Mouse (Mus musculus) layer of hippocampus, adult 2 months (tissue): ENCODE results near the gene Abr. TPM values are rescaled to one million over a fixed set of nuclear protein-coding genes. Genes with fewer than 3 reads are reported as not detected.
A peak's percentile ranks its signal among the peaks of the same experiment; 100 is the strongest.

Experiments
- DNase-seq, 2 experiments: peaks; one replicate each; pipeline ENCODE4 v3.0.0; 2022; ENCODE audit warnings: low spot score in 2 of 2
- H3K27ac ChIP-seq: fragments of 200-600 bp; 2 replicates; pipeline ENCODE4 v1.8.1; 2022
- H3K4me3 ChIP-seq: fragments of 200-600 bp; 2 replicates; pipeline ENCODE4 v1.8.1; 2022; ENCODE audit warnings: mild to moderate bottlenecking
- CTCF ChIP-seq: fragments of 200-600 bp; conservative IDR thresholded peaks from 2 replicates; pipeline ENCODE4 v1.8.1; 2022; ENCODE audit warnings: antibody characterized with exemption, mild to moderate bottlenecking, moderate library complexity
- total RNA-seq, 2 experiments: library from RNA; stranded (reverse); gene quantifications; 2 replicates each; pipeline ENCODE4 v1.2.3; 2021

Gene Abr
- total RNA-seq, 2 experiments from 2014 or later: 528 to 537 TPM

DNA sequence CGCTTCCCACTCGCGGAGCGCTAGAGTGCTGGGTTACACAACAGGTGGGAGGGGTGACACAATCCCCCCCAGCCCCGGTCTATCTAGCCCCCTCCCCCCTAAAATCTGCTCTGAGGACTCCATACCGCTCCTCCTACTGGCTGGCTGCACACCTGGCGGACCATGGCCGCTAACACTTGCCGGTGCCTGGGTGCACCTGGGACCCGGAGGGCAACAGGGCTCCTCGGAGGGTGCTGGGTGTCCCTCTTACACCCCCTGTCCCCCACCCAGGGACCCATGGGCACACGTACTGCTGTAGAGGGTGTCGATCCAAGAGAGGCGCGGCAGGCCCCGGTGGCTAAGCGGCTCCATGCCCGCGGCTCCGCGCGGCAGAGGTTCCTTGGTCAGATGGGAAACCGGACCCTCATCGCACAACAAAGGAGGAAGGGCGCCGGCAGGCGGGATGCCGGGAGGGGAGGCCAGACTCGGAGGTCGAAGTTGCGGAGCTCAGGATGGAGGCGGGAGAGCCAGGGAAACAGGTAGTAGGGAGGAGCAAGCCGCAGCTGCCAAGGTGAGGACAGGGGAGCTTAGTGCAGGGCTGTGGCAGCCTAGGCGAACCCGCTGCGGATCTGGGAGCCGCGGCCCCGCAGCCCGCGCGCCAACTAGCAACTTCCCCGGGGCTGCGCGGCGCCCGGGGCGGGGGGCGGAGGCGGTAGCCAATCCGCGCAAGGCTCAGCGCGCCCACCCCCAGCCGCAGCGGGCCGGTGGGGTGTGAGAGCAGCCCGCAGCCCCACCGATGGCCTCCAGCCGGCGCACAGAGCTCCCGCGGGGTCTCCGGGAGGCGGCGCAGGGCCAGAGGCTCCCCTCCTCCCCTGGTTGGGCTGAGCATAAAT lies 51.1 kb downstream of the Abr start:
- Histone ChIP-seq H3K4me3 (peak overlapping the region; percentile 89), H3K27ac (peak overlapping the region; percentile 99)
- DNase-seq: peak in 1 of 2 experiments; percentile 68
- peak; percentile 47 for TF ChIP-seq CTCF

DNA sequence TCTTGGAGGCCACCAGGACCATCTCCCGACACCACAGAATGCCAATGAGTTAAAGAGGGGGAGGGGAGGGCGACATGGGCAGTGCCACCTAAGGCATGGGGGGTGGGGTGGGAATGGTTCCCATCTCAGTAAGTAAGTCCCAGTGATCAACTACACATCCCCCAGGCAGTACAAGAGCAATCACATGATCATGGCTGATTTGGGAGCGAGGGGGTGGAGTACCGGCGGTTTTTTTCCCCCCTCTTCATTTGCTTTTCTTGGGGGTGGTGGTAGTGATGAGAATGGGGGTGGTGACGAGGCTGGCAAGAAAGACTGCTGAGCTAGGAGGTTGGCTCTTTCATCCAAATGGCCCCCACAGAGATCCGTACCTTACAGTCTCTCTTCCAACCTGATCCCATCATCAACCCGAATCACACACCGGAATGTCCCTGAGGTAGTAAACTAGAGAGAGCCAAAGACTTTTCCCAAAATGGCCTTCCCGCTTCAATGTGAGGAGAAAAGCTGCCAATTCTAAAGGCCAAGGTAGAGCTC lies 51.8 kb downstream of the Abr start:
- peak overlapping the region; percentile 89 for H3K4me3 ChIP-seq
- peak; percentile 49 to 69 for DNase-seq
- peak overlapping the region; percentile 99 for H3K27ac ChIP-seq
- no peak for TF ChIP-seq CTCF

DNA sequence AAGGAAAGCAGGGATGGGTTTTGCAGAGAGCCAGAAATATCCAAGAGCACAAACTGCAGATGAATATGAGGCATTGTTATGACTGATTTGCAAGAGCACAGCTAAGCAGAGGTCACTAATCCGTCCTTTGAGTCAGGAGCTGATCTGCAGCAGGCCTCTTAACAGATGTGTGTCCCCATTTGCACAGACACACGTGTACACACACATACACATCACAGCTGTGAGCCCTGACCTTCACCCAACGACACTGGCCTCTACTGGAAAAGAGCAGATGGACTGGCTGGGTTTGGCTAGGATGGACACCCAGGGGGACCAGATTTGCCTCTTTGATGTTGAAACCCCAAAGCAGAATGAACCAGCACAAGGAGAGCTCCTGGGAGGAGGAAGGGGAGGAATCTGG lies 52.7 kb downstream of the Abr start:
- DNase-seq: no peak

GRCm38 (mm10) chr11:76566081-76566480 lies 56.0 kb downstream of the Abr start:
- Histone ChIP-seq H3K27ac (peak overlapping the region; percentile 74; the same call in 1 of the 2 replicates), H3K4me3 (peak overlapping the region; percentile 89; the same call in 1 of the 2 replicates)
- TF ChIP-seq CTCF: no peak
- no peak for DNase-seq

More for the DNA sequence above, 52.7 kb downstream of the Abr start:
- peak overlapping the region; percentile 89 for H3K4me3 ChIP-seq
- TF ChIP-seq CTCF: no peak
- H3K27ac ChIP-seq: peak overlapping the region; percentile 99

DNA sequence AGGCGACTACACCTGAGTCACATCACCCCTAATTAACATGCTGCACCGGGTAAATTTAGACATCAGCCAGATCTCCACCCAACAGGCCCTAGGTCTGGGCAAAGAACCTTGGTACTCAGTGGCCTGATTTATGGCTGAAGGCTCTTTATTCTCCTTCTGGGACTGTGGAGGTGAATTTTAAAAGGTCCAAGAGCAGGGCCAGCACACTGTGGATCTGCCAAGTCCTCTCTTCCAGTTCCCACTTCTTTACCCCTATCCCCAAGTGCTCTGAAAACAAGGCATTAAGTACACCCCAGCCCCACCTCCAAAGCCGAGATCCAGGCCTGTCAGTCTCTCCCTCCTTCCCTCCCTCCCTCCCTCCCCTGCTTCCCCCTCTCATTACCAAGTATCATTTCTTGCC lies 59.5 kb downstream of the Abr start:
- no peak for DNase-seq
- Histone ChIP-seq H3K4me3 (no peak overlapping the region), H3K27ac (peak overlapping the region; percentile 86)
- TF ChIP-seq CTCF: no peak

DNA sequence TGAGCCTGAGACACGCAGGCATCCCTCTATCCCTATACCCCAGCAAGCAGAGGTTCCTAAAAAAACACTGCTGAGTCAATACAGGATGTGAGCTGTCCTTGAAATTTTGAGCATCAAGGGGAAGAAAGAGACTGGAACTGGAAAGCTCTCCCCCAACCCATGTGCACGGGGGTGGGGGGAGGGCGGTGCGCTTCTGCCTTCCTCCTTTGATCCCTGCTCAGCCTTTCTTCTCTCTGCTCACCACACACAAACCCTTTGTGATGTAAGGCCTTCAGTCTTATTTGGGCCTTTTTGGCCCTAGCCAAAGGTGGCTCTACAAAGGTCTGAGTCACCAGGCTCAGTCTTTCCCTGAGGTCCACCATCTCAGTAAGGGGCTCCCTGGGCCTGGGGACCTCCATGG lies 59.9 kb downstream of the Abr start:
- TF ChIP-seq CTCF: no peak
- no peak for DNase-seq
- Histone ChIP-seq H3K27ac (peak overlapping the region; percentile 86), H3K4me3 (no peak overlapping the region)

DNA sequence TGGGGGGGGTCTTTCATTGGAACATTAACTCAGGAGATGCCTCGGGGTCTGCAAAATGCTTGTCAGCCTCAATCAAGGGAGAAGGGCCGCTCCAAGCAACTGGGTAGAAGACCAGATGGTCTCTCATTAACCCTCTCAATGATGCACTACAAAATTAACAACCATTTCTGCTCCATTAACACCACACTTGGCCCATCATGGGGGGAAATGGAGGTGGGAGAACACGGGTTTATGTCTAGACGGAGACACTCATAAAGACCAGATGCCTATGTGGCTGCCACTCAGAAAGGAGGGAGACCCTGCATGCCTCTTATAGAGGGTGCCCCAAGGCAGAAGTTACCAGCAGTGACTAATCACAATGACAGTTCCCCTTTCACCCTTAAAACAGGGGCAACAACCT lies 64.3 kb downstream of the Abr start:
- no peak for DNase-seq
- Histone ChIP-seq H3K4me3 (no peak overlapping the region), H3K27ac (peak overlapping the region; percentile 71; the same call in 1 of the 2 replicates)
- TF ChIP-seq CTCF: no peak

- Histone ChIP-seq H3K4me3 (no peak overlapping the region), H3K27ac (peak overlapping the region; percentile 87)
- no peak for TF ChIP-seq CTCF
- no peak for DNase-seq
Measured at GRCm38 (mm10) chr11:76548153-76548721, 73.9 kb downstream of the Abr start.

DNA sequence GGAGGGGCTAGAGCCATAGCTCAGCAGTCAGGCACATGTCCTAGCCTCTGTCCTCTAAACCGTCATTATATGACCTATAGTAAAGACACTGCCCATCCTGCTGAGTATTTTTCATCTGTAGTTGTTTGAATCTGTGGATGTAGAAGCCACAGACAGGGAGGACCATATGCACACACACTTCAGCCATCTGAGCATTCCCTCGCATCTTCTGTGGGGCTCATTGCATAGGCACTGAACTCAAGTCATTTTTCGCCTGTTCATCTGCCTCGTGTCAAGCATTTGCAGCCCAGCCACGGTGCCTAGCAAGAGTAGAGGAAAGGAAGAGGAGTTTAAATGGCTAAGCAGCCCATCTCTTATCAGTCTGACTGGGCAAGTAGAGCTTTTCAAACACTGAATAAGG lies 74.7 kb downstream of the Abr start:
- Histone ChIP-seq H3K27ac (peak overlapping the region; percentile 87), H3K4me3 (no peak overlapping the region)
- TF ChIP-seq CTCF: no peak
- no peak for DNase-seq

DNA sequence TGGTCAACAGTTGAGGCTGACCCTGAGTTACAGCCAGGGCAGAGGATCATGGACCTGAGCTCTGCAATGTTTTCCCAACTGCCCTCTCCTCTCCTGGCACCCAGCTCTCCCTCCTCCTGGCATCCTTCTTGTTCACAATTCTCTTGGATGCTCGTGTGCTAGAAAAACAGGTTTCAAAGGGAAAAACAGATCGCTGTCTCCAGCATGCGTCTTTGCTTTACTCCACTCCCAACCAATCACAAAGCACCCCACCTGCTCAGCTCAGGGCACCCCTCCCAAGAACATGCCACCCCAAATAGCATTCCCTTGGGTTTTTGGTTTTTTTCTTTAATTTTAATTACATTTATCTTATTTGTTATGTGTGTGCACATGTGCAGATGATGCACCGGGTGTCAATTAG lies 75.7 kb downstream of the Abr start:
- no peak for TF ChIP-seq CTCF
- no peak for DNase-seq
- no peak overlapping the region for H3K4me3 ChIP-seq
- peak overlapping the region; percentile 87 for H3K27ac ChIP-seq

DNA sequence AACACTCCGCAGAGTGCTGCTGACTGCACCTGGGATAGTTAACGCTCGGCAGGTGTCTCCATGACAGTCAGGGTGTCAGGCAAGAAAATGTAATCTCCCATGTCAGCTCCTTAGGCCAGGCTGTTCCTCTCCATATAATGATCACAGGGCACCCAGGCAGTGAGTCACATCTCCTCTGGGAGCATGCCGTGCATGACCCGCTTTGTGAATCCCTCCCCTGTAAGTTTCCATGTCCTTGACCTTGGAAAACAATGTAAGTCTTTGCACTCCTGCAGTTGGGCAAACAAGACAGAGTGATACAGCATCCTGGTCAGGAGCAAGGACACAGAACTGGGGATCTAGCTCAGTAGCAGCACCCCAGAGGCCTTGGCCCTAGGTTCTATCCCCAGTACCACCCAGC lies 78.8 kb downstream of the Abr start:
- no peak for DNase-seq
- Histone ChIP-seq H3K27ac (peak overlapping the region; percentile 70), H3K4me3 (no peak overlapping the region)
- no peak for TF ChIP-seq CTCF

DNA sequence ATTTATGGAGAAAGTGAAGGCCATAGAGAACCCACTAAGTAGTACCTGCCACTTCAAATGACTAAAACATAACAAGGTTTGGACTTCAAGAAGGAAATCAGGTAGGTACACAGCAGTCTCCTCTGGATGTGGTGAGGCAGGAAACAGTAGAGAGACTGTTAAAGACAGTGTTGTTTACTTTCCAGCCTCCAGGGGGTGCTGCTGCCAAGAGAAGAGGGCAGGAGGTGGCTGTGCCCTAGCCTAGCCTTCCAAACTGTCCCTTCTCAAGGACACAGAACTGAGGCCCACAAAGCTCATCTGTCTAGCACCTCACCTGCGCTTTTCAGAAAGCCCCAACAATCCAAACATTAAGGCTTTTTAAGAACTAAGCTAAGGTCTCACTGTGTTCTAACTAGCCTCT lies 81.1 kb downstream of the Abr start:
- peak; percentile 93 for TF ChIP-seq CTCF
- peak; percentile 67 to 77 for DNase-seq
- Histone ChIP-seq H3K27ac (peak overlapping the region; percentile 64), H3K4me3 (no peak overlapping the region)

DNA sequence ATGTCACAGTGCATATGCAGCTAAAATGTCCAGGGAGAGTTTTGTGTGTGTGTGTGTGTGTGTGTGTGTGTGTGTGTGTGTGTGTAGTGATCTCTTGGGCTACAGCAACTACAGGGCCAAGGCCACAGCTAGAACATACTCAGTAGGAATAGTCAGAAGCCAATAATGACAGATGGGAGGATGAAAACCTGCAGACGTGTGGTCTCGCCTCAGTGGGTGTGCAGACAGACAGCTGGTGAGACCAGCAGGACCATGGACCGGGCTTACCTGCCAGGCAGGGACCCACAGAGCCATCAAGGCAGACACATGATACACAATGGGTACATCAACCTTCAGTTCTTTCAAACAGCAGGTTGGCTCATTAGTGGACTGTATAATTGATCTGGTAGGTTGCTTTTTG lies 84.7 kb downstream of the Abr start:
- no peak for DNase-seq
- peak overlapping the region; percentile 61 for H3K27ac ChIP-seq

More for the DNA sequence above, 84.7 kb downstream of the Abr start:
- H3K4me3 ChIP-seq: no peak overlapping the region
- no peak for TF ChIP-seq CTCF
